Mouse (Mus musculus) embryo, embryonic 10.5 days (tissue): ENCODE results near the gene Gabrr3.
"Not testable (repeated sequence)": the region's sequence is repeated elsewhere in the genome, so short reads cannot be mapped to it uniquely, and the experiment has no call there.

Experiments
- DNase-seq: peaks from one replicate; pipeline ENCODE4 v3.0.0-alpha.2; 2015; ENCODE audit warnings: low spot score

Gabrr3 gene

DNA sequence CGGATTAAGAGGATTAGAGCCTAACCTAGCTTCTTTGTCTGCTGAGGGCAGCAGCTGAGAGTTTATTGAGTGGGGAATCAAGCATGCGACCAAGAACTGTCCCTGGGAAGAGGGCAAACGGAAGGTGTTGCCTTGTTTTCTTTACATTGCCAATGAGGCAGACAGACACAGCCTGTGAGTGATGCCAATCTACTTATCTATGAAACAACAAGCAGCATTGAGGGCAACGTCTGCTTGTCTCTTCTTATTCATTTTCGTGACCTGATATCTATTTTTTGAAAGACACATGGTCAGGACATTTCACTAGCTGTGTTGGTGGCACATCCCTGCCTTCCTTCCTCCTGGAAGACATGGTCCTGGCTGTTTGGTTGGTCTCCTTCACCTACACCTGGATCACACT, at the start of gene Gabrr3:
Gene Gabrr3 (plus strand): TSS at position 301 of the 400 bp plus-strand sequence.
- DNase-seq = no peak

GRCm38 (mm10) chr16:59363893-59364292, 43.2 kb upstream of the Gabrr3 start, which contains the start of gene Olfr209:
Gene Olfr209 (minus strand): TSS chr16:59363993.
- no peak for DNase-seq

- DNase-seq = no peak
Observed at GRCm38 (mm10) chr16:59393300-59393699, 13.8 kb upstream of the Gabrr3 start.

DNA sequence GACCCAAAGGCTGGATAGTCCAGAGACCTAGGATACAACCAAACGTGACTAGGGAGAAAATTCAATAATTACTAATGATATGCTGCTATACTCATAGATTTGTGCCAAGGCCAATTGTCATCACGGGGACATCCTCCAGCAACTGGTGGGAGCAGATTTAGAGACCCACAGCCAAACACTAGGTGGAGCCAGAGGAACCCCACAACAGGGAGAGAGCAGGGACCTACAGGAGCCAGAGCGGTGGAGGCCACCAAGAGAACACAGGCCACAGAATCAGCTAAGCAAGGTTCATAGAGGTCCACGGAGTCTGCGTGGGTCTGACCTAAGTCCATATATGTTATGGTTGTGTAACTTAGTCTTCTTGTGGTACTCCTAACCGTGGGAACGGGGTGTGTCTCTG, 6.0 kb upstream of the Gabrr3 start:
- DNase-seq = no peak

DNA sequence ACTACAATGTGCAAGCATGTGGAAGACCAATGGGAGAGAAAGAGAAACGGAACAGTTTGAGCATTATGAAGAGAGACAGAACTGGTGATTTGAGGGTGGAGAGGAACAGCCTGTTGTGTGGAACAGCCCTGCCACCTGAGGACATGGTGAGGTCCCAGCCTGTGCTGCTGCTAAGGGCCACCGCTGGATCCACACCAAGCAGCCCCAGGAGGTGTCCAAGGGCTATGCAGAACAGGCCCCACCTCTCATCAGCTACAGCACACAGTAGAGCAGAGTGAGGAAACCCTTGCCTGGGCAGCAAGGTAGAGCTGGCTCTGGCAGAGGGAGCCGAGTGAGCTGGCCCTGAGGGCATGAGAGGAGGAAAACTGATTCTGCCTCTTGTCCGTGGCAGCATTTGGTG, 5.1 kb upstream of the Gabrr3 start:
- DNase-seq = no peak

DNA sequence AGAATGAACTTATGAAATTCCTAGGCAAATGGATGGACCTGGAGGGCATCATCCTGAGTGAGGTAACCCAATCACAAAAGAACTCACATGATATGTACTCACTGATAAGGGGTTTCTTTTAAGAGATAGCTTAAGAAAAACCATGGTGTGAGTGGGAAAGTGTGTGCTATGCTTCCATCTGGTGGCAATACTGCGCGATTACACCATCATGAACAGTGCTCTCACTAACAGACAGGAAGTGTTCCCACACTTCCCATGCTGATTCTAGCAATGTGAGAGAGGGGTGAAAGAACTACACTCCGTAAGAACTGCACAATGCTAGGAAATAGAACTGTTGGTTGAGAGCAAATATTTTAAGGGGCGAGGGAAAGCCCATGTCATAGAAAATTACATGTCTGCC, 3.4 kb upstream of the Gabrr3 start:
- peak; percentile 76 for DNase-seq

DNA sequence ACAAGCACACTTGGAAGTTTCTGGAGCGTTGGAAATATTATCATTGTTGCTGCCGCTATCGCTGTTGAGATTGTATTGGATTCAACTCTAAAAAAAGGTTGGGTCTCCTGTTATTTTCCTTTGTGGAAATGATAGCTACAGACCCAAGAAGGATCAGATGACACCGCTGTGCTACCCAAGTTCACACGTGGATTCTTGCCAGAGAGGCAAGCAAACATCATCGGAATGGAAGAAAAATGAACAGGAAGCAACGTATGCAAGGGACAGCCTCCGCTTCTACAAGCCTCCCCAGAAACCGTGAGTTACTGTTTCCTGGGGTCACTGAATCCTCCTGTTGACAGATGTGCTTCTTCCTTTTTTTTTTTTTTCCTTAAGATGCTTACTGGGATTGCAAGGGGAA, 2.3 kb upstream of the Gabrr3 start:
- DNase-seq = no peak

- DNase-seq = peak; percentile 28
Observed at GRCm38 (mm10) chr16:59409341-59409748, 2.2 kb downstream of the Gabrr3 start.

DNA sequence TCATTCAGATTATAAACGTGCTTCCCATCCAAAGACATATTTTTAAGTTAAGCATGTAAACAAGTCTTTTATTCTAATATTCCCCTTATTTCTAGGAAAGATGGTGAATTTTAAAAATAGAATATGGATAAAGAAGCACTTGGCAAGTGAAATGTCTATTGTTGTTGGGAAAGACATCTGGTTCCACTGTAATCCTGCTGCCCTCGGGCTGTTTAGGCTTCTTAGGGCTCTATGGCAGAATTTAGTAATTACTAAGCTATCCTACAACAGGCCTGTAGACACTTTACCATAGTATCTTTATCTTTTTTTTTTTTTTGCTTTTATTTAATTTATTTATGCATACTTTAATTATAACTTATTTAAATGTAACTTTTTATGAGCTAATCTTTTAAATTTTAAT, 2.7 kb downstream of the Gabrr3 start:
- DNase-seq = no peak

DNA sequence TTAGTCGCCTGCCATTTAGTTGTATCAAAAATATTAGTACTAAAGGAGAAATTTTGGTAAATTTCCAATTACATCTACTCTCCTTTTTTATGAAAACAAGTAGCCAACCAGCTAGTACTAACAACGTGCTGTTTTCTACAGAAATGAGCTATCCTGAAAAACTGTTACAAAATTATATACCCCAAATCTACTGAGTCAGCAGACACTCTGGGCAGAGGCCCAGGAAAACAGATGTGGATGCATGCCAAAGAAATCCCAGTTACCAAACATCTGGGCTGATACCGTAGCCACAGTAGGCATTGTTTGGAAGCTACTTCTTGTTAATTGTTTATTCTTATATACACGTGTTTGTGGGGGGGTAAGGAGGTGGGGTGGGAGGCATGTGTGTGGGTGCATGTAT, 6.3 kb downstream of the Gabrr3 start:
- DNase-seq = no peak

DNA sequence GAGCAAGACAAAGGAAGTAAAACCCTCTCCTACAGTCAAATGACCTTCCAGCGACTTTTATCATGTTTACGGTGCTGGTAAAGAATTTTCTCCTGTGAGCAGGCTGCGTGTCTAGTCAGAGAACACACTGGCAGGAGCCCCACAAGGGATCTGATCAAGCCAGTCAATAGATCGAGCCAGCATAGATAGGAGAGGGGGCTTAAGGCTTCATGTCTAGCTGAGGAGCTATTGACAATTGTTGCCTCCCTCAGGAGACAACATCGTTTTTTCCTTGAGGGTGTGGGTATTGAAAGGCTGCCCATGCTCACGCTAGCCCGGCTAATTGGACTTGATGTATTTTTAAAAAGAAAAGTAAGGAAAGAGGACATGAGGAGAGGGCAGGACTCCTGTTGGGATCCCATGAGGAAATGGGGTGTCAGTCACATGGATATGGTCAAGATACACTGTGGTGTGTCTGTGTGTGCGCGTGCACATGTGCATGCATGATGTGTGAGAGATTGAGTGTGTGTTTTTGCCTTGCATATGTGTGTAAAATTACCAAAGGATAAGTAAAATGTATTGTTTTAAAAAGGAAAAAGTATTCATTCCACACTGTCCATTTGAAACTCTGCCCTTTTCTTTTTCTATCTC, 13.2 kb downstream of the Gabrr3 start:
- DNase-seq = no peak

- DNase-seq = peak; percentile 90
Observed at GRCm38 (mm10) chr16:59420867-59421251, 13.7 kb downstream of the Gabrr3 start.

- DNase-seq = peak; percentile 63
Observed at GRCm38 (mm10) chr16:59421571-59422345, 14.6 kb downstream of the Gabrr3 start.

DNA sequence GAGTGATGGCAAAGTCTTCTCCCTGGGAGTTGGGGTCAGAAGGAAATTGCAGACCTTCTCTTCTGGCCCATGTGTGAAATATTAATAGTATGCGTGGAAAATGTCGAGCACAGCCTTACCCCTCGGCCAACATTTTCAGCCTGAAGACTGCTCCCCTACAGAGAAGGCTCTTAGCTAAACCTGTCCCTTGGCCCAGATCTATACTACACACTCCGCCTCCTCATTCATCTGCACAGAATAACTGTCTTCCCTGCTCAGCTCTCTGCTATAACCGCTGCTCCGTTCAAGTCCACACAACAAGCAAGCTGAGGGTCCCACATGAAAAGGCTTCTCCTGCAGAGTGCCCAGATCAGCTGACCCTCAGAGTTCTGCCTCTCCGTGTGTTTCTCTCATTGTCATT, 20.8 kb downstream of the Gabrr3 start:
- DNase-seq = no peak

GRCm38 (mm10) chr16:59433181-59433580, 26.0 kb downstream of the Gabrr3 start:
- DNase-seq = peak; percentile 54

DNA sequence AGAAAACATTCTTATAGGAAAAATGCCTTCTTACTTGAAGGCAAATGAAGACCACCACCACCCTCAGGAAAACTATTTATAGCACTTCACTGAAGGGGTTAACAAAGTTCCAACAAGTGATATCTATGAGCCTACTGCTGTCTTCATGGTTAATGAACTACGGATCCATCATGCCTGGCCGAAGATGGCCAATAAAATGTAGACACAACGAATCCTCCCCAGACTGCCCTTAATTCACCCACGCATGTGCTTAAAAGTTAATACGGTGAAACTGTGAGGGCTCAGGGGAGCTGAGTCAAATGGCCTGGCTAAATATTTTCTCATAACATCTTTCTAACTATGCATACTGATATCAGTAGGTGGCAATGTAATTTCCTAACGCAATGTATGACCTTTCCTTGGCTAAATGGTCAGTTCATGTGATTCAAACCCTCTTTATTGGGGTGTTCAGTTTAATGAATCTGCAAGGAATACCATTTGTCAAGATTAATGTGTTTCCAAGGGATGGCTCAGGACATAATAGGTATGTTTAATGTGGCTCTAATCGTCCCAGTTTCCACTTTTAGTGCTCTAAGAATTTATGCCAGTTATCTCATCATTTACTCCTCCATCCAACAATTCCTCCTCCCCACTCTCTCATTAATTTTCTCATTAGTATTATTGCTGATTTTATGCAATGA, 37.9 kb downstream of the Gabrr3 start:
- DNase-seq = no peak

DNA sequence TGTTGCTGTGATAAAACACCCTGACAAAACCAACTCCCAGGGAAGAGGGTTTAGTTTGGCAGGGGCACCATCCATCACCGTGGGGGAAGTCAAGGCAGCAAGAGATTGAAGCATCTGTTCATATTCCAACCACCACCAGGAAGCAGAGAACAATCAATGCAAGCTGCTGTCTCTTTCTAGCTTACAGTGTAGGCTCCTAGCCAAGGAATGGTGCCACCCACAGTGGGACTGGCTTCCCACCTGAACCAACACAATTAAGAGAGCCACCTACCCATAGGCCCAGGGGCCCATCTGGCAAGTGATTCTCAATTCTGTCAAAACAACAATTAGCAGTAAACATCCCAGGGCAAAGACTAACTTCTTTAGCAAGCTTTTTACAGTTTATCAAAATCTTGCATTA, 41.0 kb downstream of the Gabrr3 start:
- no peak for DNase-seq

DNA sequence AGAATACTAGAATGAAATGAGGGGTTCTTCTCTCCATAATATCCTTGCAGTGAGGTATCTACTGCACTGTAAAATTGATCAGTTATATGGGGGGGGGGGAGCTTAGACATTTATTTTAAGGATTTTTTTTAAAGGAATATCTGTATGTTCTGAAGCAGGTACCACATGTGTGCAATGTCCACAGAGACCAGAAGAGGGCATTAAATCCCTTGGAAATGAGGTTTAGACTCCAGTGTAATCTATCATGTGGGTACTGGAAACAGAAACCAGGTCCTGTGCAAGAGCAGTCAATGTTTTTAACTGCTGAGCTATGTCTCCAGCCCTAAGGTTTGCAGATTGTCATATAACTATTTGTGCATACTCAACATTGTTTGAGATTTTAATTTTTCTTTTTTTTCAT, 42.0 kb downstream of the Gabrr3 start:
- no peak for DNase-seq

DNA sequence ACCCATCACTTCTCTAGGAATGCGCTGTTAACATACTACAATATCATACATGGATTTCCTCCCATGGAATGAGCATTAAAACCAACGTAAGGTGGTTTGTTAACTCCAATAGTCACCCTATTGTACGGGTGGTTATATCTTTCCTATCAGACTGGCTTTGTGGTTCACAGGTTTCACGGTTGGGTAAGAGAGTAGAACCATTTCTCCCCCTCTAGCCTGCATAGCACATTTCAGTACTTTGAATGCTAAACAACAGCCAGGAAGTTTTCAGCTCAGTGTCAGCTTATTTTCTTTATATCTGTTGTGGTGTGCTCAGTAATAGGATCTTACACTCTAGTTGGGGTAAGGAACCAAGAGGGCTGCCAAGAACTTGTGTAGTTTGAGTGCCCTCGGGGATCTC, 44.7 kb downstream of the Gabrr3 start:
- DNase-seq = no peak

- not testable (repeated sequence) for DNase-seq
Observed at GRCm38 (mm10) chr16:59459259-59459861, 52.2 kb downstream of the Gabrr3 start.

GRCm38 (mm10) chr16:59463567-59463966, 56.4 kb downstream of the Gabrr3 start:
- DNase-seq = no peak

DNA sequence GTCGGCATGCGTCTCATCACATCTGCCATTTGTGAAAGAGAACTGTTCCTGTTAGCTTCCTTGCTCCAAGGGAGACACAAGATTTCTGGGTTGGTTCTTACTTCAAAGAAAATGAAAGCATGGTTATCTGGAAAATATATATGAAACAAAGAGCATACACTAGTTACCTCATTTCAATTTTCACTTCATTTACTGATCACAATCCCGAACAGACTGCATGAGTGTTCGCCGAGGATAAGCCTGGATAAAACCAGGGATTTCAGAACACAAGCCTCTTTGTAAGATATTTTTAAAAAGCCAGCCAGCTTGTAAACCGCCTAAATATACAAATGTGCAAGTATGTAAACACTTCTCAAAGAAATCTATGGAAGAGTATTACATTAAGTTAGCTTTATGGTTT, 56.8 kb downstream of the Gabrr3 start:
- no peak for DNase-seq

- DNase-seq = no peak
Observed at GRCm38 (mm10) chr16:59469846-59470245, 62.7 kb downstream of the Gabrr3 start.
